Mouse (Mus musculus): ENCODE results near the gene 4930412O13Rik. TPM values are rescaled to one million over a fixed set of nuclear protein-coding genes. Genes with fewer than 3 reads are reported as not detected.

Gene 4930412O13Rik
- polyA plus RNA-seq, 1 experiment from 2014 or later = not detected

DNA sequence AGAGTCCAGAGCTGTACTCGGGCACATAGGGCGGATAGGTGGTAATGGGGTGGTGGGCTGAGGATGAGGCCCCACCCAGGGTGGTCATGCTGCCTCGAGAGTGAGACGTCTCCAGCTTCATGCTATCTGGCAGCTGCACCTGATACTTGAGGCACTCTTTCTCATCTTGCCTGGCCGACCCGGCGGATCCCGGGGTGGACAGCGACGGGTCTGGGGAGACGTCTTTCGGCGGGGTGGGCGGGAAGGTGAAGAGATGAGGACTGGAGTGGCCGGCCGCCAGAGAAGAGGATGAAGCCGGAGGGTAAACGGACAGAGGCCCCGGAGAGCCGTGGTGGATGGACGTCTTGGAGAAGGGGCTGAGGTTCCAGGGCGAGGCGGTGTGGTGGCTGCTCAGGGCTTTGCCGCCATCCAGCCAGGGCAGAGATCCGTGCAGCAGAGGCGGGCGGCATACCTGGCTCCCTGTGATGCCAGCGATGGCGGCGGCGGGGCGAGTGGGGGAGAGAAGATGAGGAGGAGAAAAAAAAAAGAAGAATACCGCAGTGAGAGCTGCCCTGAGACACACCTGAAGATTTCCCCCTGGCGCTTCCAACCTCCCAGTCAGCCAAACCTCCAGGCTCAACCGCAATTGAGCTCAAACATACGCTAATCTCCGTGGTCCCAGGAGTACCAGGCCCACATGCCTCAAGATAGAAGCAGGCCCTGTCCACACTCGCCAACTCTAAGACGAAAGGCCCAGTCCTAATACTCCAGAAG, 6.4 kb upstream of the 4930412O13Rik start:
- no peaks in the 10 kb centered on the region for H3K9me3 ChIP-seq (replicated peaks)
- H3K36me3 ChIP-seq = no peaks in the 10 kb centered on the region
- no peak overlapping the region for H3K9ac ChIP-seq
- ATAC-seq (ENCODE audit: low read depth) (no peak), DNase-seq (no peak)
- H3K4me1 ChIP-seq (replicated peaks) = peaks cover 25% of the 10 kb centered on the region
- H3K4me3 ChIP-seq (replicated peaks) = no peak overlapping the region
- 41% methylated on average over 39 of the region's 39 CpGs for WGBS (ENCODE audit: insufficient replicate concordance)
- H3K27me3 ChIP-seq = peaks cover 97% of the 10 kb centered on the region
- H3K27ac ChIP-seq = no peak overlapping the region
- H3K4me2 ChIP-seq = peak overlapping the region; percentile 21

DNA sequence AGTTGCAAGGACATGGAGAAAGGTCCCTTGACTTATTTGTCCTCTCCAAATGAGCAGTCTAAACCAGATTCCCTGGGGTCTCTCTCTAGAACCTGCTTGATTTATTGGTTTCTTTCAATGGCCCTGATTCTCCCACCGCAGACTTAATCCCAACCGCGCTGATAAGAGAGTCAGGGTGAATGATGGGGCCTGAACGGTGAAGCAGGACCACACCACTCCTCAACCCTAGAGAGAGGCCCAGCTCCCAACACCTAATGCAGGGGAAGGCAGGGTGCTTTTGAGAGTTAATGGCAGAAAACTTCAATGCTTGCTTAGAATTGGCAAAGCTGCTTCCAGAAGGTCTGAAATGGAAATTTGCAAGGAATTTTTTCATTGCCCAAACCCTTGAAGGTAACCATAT, 5.8 kb upstream of the 4930412O13Rik start:
- Histone ChIP-seq H3K4me1 (replicated peaks) (peaks cover 30% of the 10 kb centered on the region), H3K9me3 (replicated peaks) (no peaks in the 10 kb centered on the region), H3K27me3 (peaks cover 97% of the 10 kb centered on the region), H3K36me3 (no peaks in the 10 kb centered on the region), H3K4me3 (replicated peaks) (no peak overlapping the region), H3K9ac (no peak overlapping the region), H3K4me2 (peak overlapping the region; percentile 21), H3K27ac (no peak overlapping the region)
- no peak for DNase-seq
- 30% methylated on average over 4 of the region's 4 CpGs for WGBS (ENCODE audit: insufficient replicate concordance)
- ATAC-seq (ENCODE audit: low read depth) = no peak

DNA sequence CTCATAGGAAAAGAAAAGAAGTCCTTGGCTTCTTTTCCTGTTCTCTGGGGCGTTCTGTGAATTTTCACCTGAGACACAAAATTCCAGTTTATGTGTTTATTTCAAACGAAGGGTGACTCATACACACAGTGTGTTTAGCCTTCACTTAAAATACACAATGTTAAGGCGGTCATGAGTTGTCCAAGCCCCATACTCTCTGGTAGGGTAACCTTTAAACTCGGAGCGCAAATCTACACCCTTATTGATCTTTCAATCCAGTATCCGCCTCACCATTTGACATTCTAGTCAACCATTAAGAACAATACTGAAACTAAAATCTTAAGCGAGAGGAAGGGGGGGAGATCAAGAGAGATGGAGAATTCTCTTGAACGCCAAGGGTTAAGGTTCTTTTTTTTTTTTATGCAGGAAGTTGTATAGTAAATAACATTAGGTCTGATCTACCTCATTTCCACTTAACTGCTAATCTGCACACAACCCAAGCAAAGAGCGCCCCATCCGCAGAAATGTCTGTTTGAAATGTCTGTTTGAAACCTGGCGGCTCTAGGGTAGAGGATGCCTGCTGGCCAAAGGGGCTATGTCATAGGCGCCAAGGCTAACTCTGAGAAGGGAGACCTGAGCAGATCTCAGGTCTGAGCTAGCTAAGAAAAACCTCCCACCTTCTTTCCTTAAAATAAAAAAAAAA, 5.2 kb upstream of the 4930412O13Rik start:
- Histone ChIP-seq H3K4me1 (replicated peaks) (peaks cover 31% of the 10 kb centered on the region), H3K9me3 (replicated peaks) (no peaks in the 10 kb centered on the region), H3K27me3 (peaks cover 100% of the 10 kb centered on the region), H3K4me2 (peak overlapping the region; percentile 74), H3K9ac (no peak overlapping the region), H3K27ac (no peak overlapping the region), H3K36me3 (no peaks in the 10 kb centered on the region), H3K4me3 (replicated peaks) (0 out of 2 replicates have a peak overlapping the region, but pooled peaks have one; percentile 58)
- ATAC-seq (ENCODE audit: low read depth) (no peak), DNase-seq (no peak)
- WGBS (ENCODE audit: insufficient replicate concordance) = 49% methylated on average over 12 of the region's 12 CpGs

DNA sequence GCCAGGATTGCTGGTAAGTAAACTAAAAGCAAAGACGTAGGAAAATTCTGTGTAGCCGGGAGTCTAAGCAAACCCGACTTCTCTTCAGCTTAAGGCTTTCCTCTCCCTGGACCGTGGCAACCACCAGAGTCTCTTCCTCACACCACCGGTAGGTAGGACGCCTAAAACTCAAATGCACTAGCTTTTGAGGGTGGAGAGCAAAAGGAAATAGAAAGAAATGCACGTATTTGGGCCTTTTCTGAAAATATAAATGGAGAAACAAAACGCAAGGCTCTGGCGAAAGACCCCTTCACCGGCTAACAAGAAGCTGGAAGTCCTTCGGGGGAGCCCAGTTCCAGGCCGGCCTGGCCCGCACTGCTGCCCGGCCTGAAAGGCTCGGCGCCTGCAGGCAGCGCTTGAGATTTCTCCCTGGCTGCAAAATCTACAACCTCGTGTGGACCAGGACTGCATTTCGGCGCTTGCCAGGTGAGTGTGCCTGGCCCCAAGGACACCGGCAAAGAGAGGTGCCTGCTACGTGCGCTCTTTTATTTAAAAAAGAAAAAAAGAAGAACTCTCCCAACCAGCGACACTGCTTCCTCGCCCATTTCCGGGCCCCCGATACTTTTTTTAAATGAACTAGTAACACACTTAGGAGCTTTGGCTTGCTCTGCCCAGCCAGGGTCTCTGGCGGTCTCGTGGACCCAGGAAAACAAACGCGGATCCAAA, 4.3 kb upstream of the 4930412O13Rik start:
- peak overlapping the region; percentile 43 for H3K9ac ChIP-seq
- peaks cover 100% of the 10 kb centered on the region for H3K27me3 ChIP-seq
- no peak for DNase-seq
- H3K9me3 ChIP-seq (replicated peaks) = no peaks in the 10 kb centered on the region
- H3K4me3 ChIP-seq (replicated peaks) = peak overlapping the region; percentile 58
- no peak overlapping the region for H3K27ac ChIP-seq
- WGBS (ENCODE audit: insufficient replicate concordance) = 3% methylated on average over 31 of the region's 31 CpGs
- peaks cover 32% of the 10 kb centered on the region for H3K4me1 ChIP-seq (replicated peaks)
- H3K4me2 ChIP-seq = peak overlapping the region; percentile 74
- no peaks in the 10 kb centered on the region for H3K36me3 ChIP-seq
- ATAC-seq (ENCODE audit: low read depth) = no peak

DNA sequence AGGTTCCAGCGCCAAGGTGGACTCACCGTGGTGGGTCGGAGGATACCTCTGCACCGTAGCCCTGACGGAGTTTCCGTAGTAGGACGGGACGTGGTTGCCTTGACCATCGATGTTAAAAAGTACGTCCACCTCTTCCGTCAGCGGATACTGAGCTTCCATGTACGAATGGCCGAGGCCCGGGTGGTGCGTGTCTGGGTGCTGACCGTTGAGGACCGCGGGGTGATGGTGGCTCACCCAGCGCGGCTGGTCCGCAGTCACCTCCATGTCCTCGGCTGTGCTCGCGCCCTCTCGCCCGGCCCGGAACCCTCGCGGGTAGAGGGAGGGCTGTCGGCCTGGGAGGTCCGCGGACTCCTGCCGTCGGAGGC, 3.7 kb upstream of the 4930412O13Rik start:
- H3K27me3 ChIP-seq = peaks cover 100% of the 10 kb centered on the region
- H3K9me3 ChIP-seq (replicated peaks) = no peaks in the 10 kb centered on the region
- peaks cover 32% of the 10 kb centered on the region for H3K4me1 ChIP-seq (replicated peaks)
- DNase-seq (no peak), ATAC-seq (ENCODE audit: low read depth) (no peak)
- H3K27ac ChIP-seq = no peak overlapping the region
- peak overlapping the region; percentile 43 for H3K9ac ChIP-seq
- no peaks in the 10 kb centered on the region for H3K36me3 ChIP-seq
- WGBS (ENCODE audit: insufficient replicate concordance) = under 1% methylated on average over 35 of the region's 35 CpGs
- H3K4me2 ChIP-seq = peak overlapping the region; percentile 74
- peak overlapping the region; percentile 58 for H3K4me3 ChIP-seq (replicated peaks)

DNA sequence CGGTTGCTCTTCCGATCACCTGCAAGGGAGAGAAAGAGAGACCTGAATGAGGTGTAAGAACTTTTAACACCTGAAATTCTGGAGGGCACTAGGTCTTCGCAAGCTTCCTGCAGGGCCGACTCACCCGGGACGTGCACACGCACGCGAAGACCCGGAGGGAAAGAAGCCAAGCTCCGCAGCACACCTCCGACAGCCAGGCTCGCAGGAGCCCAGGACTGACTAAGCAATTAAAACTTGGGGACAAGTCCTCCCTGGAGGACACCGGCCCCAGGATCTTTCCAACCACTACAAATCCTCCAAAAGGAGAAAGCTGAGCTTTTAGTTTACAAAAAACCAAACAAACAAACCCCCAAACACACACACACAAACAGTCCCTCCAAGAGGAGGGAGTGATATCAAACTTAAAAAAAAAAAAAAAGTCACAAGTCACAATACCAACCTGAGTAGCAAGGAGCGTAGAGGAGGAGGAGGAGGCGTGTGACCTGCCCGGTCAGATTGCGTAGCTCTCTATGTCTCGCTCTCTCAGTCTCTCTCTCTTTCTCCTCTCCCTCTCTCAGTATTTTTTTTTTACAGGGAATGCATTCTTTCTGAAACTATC, 3.0 kb upstream of the 4930412O13Rik start:
- 1% methylated on average over 19 of the region's 19 CpGs for WGBS (ENCODE audit: insufficient replicate concordance)
- H3K4me3 ChIP-seq (replicated peaks) = peak overlapping the region; percentile 58
- H3K4me1 ChIP-seq (replicated peaks) = peaks cover 32% of the 10 kb centered on the region
- DNase-seq = no peak
- H3K4me2 ChIP-seq = peak overlapping the region; percentile 74
- peak overlapping the region; percentile 49; the same call in 1 of the 2 replicates for H3K9ac ChIP-seq
- H3K36me3 ChIP-seq = no peaks in the 10 kb centered on the region
- no peaks in the 10 kb centered on the region for H3K9me3 ChIP-seq (replicated peaks)
- peaks cover 100% of the 10 kb centered on the region for H3K27me3 ChIP-seq
- no peak overlapping the region for H3K27ac ChIP-seq
- no peak for ATAC-seq (ENCODE audit: low read depth)

DNA sequence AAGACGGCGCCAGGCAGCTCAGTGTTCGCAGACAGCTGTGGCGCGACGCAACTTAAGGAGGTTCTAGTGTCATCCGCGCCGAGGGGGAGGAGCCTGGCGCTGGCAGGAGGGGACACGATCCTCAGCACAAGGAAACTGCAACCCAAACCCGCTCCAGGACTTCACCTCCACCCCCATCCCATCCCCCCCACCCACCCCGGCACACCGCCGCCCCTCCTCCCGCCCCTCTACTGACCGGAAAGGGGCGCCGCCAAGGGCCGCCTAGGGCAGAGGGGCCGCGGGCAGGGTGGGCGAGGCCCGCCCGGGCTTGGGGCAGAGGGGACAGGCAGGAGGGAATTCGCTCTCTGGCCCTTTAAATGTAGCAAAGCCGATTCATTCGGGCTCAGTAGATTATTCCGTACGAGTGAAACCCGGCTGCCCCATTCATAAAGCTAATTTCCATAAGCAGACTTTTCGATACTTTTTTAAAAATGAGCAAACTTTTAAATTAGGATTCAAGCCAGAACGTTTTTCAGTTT, 2.4 kb upstream of the 4930412O13Rik start:
- H3K9ac ChIP-seq = peak overlapping the region; percentile 49; the same call in 1 of the 2 replicates
- H3K36me3 ChIP-seq = no peaks in the 10 kb centered on the region
- DNase-seq (no peak), ATAC-seq (ENCODE audit: low read depth) (peak; percentile 27; the same call in 1 of the 2 replicates)
- H3K27ac ChIP-seq = peak overlapping the region; percentile 68
- peaks cover 32% of the 10 kb centered on the region for H3K4me1 ChIP-seq (replicated peaks)
- peak overlapping the region; percentile 74 for H3K4me2 ChIP-seq
- peaks cover 100% of the 10 kb centered on the region for H3K27me3 ChIP-seq
- peak overlapping the region; percentile 58 for H3K4me3 ChIP-seq (replicated peaks)
- under 1% methylated on average over 33 of the region's 33 CpGs for WGBS (ENCODE audit: insufficient replicate concordance)
- H3K9me3 ChIP-seq (replicated peaks) = no peaks in the 10 kb centered on the region

DNA sequence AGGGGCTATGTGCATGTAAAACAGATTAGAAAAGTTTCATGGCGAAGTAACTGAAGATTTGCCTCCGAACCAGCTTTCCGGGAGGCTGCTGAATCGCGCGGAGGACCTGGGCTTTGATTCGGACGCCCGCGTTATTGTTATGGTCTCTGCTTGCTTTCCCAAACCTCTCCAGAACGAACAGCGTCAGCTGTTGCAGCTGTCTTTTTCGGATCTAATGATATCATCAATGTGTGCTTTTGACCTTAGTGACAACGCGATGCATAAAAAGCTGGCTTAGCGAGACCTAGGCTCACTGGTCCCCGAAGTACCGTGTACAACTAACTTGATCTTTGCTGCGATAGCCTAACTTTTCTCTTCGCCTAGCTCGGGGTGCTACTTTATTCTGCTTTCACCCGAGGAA, 2.0 kb upstream of the 4930412O13Rik start:
- ATAC-seq (ENCODE audit: low read depth) (peak; percentile 25), DNase-seq (no peak)
- H3K4me2 ChIP-seq = peak overlapping the region; percentile 74
- WGBS (ENCODE audit: insufficient replicate concordance) = under 1% methylated on average over 22 of the region's 22 CpGs
- H3K27ac ChIP-seq = no peak overlapping the region
- H3K4me1 ChIP-seq (replicated peaks) = peaks cover 34% of the 10 kb centered on the region
- H3K27me3 ChIP-seq = peaks cover 100% of the 10 kb centered on the region
- H3K4me3 ChIP-seq (replicated peaks) = peak overlapping the region; percentile 58
- H3K9me3 ChIP-seq (replicated peaks) = no peaks in the 10 kb centered on the region
- no peaks in the 10 kb centered on the region for H3K36me3 ChIP-seq
- H3K9ac ChIP-seq = peak overlapping the region; percentile 33; the same call in 1 of the 2 replicates

DNA sequence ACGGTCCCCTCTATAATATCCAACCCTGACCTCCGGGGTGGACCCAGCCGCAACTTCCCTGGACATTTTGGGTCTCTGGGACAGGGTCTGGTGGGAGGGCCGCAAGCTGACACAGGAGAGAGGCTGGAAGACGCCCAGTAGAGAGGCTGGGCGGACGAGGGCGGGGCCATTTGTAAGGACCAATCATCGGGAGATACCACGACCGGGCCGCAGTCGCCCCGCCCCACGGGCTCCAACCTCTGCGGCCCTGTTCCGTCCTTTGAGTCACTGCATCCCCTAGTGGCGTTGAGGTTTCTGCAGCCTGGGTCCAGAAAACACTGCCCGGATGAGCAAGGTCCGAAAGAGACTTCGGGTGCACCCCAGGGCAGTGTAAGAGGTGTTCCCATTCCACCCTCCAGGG, 1.6 kb upstream of the 4930412O13Rik start:
- H3K27ac ChIP-seq = no peak overlapping the region

DNA sequence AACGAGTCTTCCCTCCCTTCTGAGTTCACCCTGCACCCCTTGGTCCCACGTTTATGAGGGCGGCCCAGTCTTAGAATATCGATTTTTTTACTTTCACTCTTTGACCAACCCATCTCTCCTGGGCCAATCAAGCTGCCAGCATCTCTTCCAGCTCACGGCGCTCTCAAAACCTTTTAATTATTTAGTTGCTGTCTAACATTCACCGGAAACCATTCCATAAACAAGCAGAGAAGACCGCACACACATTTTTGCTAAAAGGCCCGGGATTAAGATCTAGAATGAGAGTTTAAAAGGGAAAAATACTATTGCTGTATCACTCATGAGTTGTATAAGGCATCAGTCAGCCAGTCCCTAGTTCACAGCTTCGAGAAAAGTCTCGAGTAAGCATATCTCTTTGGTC, 781 bp upstream of the 4930412O13Rik start:
- Histone ChIP-seq H3K36me3 (no peaks in the 10 kb centered on the region), H3K27ac (no peak overlapping the region), H3K9me3 (replicated peaks) (no peaks in the 10 kb centered on the region), H3K27me3 (peaks cover 100% of the 10 kb centered on the region), H3K4me3 (replicated peaks) (peak overlapping the region; percentile 6; the same call in 1 of the 2 replicates), H3K4me2 (peak overlapping the region; percentile 74), H3K9ac (no peak overlapping the region), H3K4me1 (replicated peaks) (peaks cover 35% of the 10 kb centered on the region)
- 5% methylated on average over 11 of the region's 11 CpGs for WGBS (ENCODE audit: insufficient replicate concordance)
- ATAC-seq (ENCODE audit: low read depth) (no peak), DNase-seq (no peak)

More for the DNA sequence above, 1.6 kb upstream of the 4930412O13Rik start:
- Histone ChIP-seq H3K9ac (0 out of 2 replicates have a peak overlapping the region, but pooled peaks have one; percentile 33), H3K27me3 (peaks cover 100% of the 10 kb centered on the region), H3K4me1 (replicated peaks) (peaks cover 38% of the 10 kb centered on the region), H3K9me3 (replicated peaks) (no peaks in the 10 kb centered on the region), H3K4me2 (peak overlapping the region; percentile 74), H3K4me3 (replicated peaks) (peak overlapping the region; percentile 58), H3K36me3 (no peaks in the 10 kb centered on the region)
- DNase-seq (peak; percentile 73), ATAC-seq (ENCODE audit: low read depth) (peak; percentile 85)
- WGBS (ENCODE audit: insufficient replicate concordance) = under 1% methylated on average over 21 of the region's 21 CpGs
